Mouse (Mus musculus): Measurements from ENCODE around the gene Fgfr2.
"Not testable (repeated sequence)": the region's sequence is repeated elsewhere in the genome, so short reads cannot be mapped to it uniquely, and the experiment has no call there.

Gene Fgfr2

GRCm38 (mm10) chr7:130519096-130520048 is 2603.8 kb downstream of the Fgfr2 start:
- Histone ChIP-seq H3K27me3 (ENCODE audit: insufficient read depth, low read length) (no peaks in the 10 kb centered on the region), H3K9me3 (ENCODE audit: low read length) (peaks cover 6% of the 10 kb centered on the region; the same call in 1 of the 2 replicates), H3K36me3 (ENCODE audit: insufficient read depth, low read length) (peaks cover 9% of the 10 kb centered on the region), H3K4me3 (replicated peaks; ENCODE audit: low read length) (peak overlapping the region; percentile 98), H3K4me1 (replicated peaks; ENCODE audit: low read depth, low read length) (peaks cover 24% of the 10 kb centered on the region)
- TF ChIP-seq CTCF (conservative IDR thresholded peaks at IDR 0.05; ENCODE audit: low read length) (no peak), NANOG (IDR thresholded peaks at IDR 0.05; ENCODE audit: borderline replicate concordance, low read length) (no peak), POU5F1 (IDR thresholded peaks at IDR 0.05; ENCODE audit: borderline replicate concordance, low read length) (no peak)

GRCm38 (mm10) chr7:130518213-130519095 is 2604.7 kb downstream of the Fgfr2 start:
- TF ChIP-seq NANOG (IDR thresholded peaks at IDR 0.05; ENCODE audit: borderline replicate concordance, low read length) (no peak), CTCF (conservative IDR thresholded peaks at IDR 0.05; ENCODE audit: low read length) (no peak), POU5F1 (IDR thresholded peaks at IDR 0.05; ENCODE audit: borderline replicate concordance, low read length) (no peak)
- Histone ChIP-seq H3K27me3 (ENCODE audit: insufficient read depth, low read length) (no peaks in the 10 kb centered on the region), H3K36me3 (ENCODE audit: insufficient read depth, low read length) (peaks cover 16% of the 10 kb centered on the region), H3K4me3 (replicated peaks; ENCODE audit: low read length) (peak overlapping the region; percentile 98), H3K4me1 (replicated peaks; ENCODE audit: low read depth, low read length) (peaks cover 24% of the 10 kb centered on the region), H3K9me3 (ENCODE audit: low read length) (peaks cover 6% of the 10 kb centered on the region; the same call in 1 of the 2 replicates)

- Histone ChIP-seq H3K27me3 (ENCODE audit: insufficient read depth, low read length) (no peaks in the 10 kb centered on the region), H3K4me3 (replicated peaks; ENCODE audit: low read length) (no peak overlapping the region), H3K4me1 (replicated peaks; ENCODE audit: low read depth, low read length) (peaks cover 9% of the 10 kb centered on the region), H3K36me3 (ENCODE audit: insufficient read depth, low read length) (peaks cover 79% of the 10 kb centered on the region), H3K9me3 (ENCODE audit: low read length) (no peaks in the 10 kb centered on the region)
- TF ChIP-seq NANOG (IDR thresholded peaks at IDR 0.05; ENCODE audit: borderline replicate concordance, low read length), result no peak
- no peak for TF ChIP-seq POU5F1 (IDR thresholded peaks at IDR 0.05; ENCODE audit: borderline replicate concordance, low read length)
- no peak for TF ChIP-seq CTCF (conservative IDR thresholded peaks at IDR 0.05; ENCODE audit: low read length)
These were observed 2612.9 kb downstream of the Fgfr2 start for GRCm38 (mm10) chr7:130510243-130510642.

GRCm38 (mm10) chr7:130503006-130503405 is 2620.1 kb downstream of the Fgfr2 start:
- TF ChIP-seq CTCF (conservative IDR thresholded peaks at IDR 0.05; ENCODE audit: low read length), result no peak
- no peak for TF ChIP-seq NANOG (IDR thresholded peaks at IDR 0.05; ENCODE audit: borderline replicate concordance, low read length)
- TF ChIP-seq POU5F1 (IDR thresholded peaks at IDR 0.05; ENCODE audit: borderline replicate concordance, low read length), result no peak
- Histone ChIP-seq H3K9me3 (ENCODE audit: low read length) (no peaks in the 10 kb centered on the region), H3K4me1 (replicated peaks; ENCODE audit: low read depth, low read length) (no peaks in the 10 kb centered on the region), H3K4me3 (replicated peaks; ENCODE audit: low read length) (no peak overlapping the region), H3K27me3 (ENCODE audit: insufficient read depth, low read length) (no peaks in the 10 kb centered on the region), H3K36me3 (ENCODE audit: insufficient read depth, low read length) (peaks cover 61% of the 10 kb centered on the region)

- Histone ChIP-seq H3K4me1 (replicated peaks; ENCODE audit: low read depth, low read length) (no peaks in the 10 kb centered on the region), H3K9me3 (ENCODE audit: low read length) (no peaks in the 10 kb centered on the region), H3K4me3 (replicated peaks; ENCODE audit: low read length) (no peak overlapping the region), H3K36me3 (ENCODE audit: insufficient read depth, low read length) (peaks cover 51% of the 10 kb centered on the region), H3K27me3 (ENCODE audit: insufficient read depth, low read length) (no peaks in the 10 kb centered on the region)
- TF ChIP-seq NANOG (IDR thresholded peaks at IDR 0.05; ENCODE audit: borderline replicate concordance, low read length) (no peak), CTCF (conservative IDR thresholded peaks at IDR 0.05; ENCODE audit: low read length) (no peak)
These were observed 2621.7 kb downstream of the Fgfr2 start for GRCm38 (mm10) chr7:130501499-130501898.

GRCm38 (mm10) chr7:130493346-130493745 is 2629.8 kb downstream of the Fgfr2 start:
- H3K9me3 ChIP-seq (ENCODE audit: low read length), result 0 out of 2 replicates have a peak, but pooled peaks cover 1% of the 10 kb centered on the region
- peaks cover 13% of the 10 kb centered on the region for H3K36me3 ChIP-seq (ENCODE audit: insufficient read depth, low read length)
- H3K4me3 ChIP-seq (replicated peaks; ENCODE audit: low read length), result no peak overlapping the region
- no peaks in the 10 kb centered on the region for H3K27me3 ChIP-seq (ENCODE audit: insufficient read depth, low read length)
- 0 out of 2 replicates have a peak, but pooled peaks cover 5% of the 10 kb centered on the region for H3K4me1 ChIP-seq (replicated peaks; ENCODE audit: low read depth, low read length)
- TF ChIP-seq POU5F1 (IDR thresholded peaks at IDR 0.05; ENCODE audit: borderline replicate concordance, low read length), result no peak
- TF ChIP-seq CTCF (conservative IDR thresholded peaks at IDR 0.05; ENCODE audit: low read length), result no peak
- TF ChIP-seq NANOG (IDR thresholded peaks at IDR 0.05; ENCODE audit: borderline replicate concordance, low read length), result no peak

GRCm38 (mm10) chr7:130492026-130492425 is 2631.1 kb downstream of the Fgfr2 start:
- H3K27me3 ChIP-seq (ENCODE audit: insufficient read depth, low read length), result no peaks in the 10 kb centered on the region
- no peak for TF ChIP-seq POU5F1 (IDR thresholded peaks at IDR 0.05; ENCODE audit: borderline replicate concordance, low read length)
- no peak for TF ChIP-seq CTCF (conservative IDR thresholded peaks at IDR 0.05; ENCODE audit: low read length)
- TF ChIP-seq NANOG (IDR thresholded peaks at IDR 0.05; ENCODE audit: borderline replicate concordance, low read length), result no peak
- peaks cover 8% of the 10 kb centered on the region for H3K36me3 ChIP-seq (ENCODE audit: insufficient read depth, low read length)
- peaks cover 10% of the 10 kb centered on the region for H3K9me3 ChIP-seq (ENCODE audit: low read length)
- H3K4me1 ChIP-seq (replicated peaks; ENCODE audit: low read depth, low read length), result 0 out of 2 replicates have a peak, but pooled peaks cover 5% of the 10 kb centered on the region
- no peak overlapping the region for H3K4me3 ChIP-seq (replicated peaks; ENCODE audit: low read length)

GRCm38 (mm10) chr7:130479003-130479402 is 2644.1 kb downstream of the Fgfr2 start:
- H3K4me3 ChIP-seq (replicated peaks; ENCODE audit: low read length); H3K9me3 ChIP-seq (ENCODE audit: low read length); H3K27me3 ChIP-seq (ENCODE audit: insufficient read depth, low read length); H3K4me1 ChIP-seq (replicated peaks; ENCODE audit: low read depth, low read length): not testable (repeated sequence)
- H3K36me3 ChIP-seq (ENCODE audit: insufficient read depth, low read length), result peaks cover 24% of the 10 kb centered on the region

Data from E14TG2a.4 (cell line).